Mouse (Mus musculus): Measurements from ENCODE around the gene Capg. TPM values are rescaled to one million over a fixed set of nuclear protein-coding genes. Genes with fewer than 3 reads are reported as not detected.

Gene Capg
- polyA plus RNA-seq, 1 experiment from 2014 or later: 3.4 TPM

DNA sequence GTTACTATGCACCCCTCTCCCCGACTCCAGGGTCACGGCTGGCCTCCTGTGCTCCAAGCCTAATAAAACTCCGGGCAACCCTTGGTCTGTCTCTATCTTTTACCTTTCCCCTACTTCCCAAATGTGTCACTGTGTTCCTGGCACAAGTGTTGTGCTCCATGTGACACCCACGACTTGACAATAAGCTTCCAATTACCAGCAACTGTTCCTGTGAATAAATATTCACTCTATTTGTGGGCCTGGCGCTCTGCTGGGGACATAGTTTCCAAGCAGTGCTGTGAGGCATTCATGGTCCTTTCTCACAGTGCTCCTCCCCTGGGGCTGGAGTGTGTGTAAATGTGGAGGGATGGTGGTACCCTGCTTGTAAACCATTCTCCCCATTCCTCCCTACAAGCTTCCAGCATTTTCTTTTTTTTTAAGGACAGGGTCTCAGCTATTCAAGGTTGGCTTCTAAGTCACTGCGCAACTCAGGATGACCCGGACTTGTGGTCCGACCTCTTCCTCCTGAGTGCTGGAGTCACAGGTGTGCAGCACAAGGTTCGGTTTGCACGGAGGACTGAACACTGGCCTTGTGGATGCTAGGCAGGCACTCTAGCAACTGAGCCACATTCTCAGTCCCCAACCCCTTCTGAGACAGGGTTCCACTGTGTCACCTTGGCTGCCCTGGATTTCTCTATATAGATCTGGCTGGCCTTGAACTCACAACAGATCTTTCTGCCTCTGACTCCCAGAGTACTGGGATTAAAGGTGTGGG is 26.6 kb downstream of the Capg start:
- Histone ChIP-seq H3K4me1 (ENCODE audit: control insufficient read depth, insufficient read depth, low read length) (no peaks in the 10 kb centered on the region), H3K9ac (replicated peaks; ENCODE audit: low read depth, low read length) (no peak overlapping the region), H3K4me2 (ENCODE audit: low read depth, low read length) (no peak overlapping the region), H3K9me3 (ENCODE audit: control insufficient read depth, low read length) (no peaks in the 10 kb centered on the region), H3K4me3 (ENCODE audit: low read depth, low read length) (no peak overlapping the region), H3K36me3 (ENCODE audit: control insufficient read depth, insufficient read depth, low read length) (peaks cover 5% of the 10 kb centered on the region; the same call in 1 of the 2 replicates), H3K27me3 (ENCODE audit: control insufficient read depth, insufficient read depth, low read length) (no peaks in the 10 kb centered on the region), H3K27ac (ENCODE audit: low read depth, low read length) (no peak overlapping the region)
- no peak for ATAC-seq (ENCODE audit: low read depth)
- WGBS: 86% methylated on average over 10 of the region's 10 CpGs

DNA sequence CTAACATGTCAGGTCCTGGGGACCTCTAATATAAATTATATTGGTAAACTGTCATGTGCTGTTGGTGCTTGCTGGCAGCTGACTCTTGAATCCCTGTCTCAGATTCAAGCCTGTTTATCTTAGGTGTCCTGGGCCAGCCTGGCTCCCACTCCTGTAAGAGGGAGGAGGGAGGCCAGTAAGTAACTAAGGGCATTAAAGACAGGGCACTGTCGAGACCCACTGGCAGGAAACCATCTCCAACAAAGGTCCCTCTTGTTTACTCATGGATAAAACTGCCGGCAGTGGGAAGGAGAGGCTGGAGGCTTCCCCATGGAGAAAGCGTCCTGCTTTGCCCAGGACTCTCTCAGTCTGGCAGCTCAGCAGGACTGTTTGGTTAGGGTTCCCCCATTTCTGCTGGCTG is 27.6 kb downstream of the Capg start:
- Histone ChIP-seq H3K27me3 (ENCODE audit: control insufficient read depth, insufficient read depth, low read length) (no peaks in the 10 kb centered on the region), H3K36me3 (ENCODE audit: control insufficient read depth, insufficient read depth, low read length) (peaks cover 9% of the 10 kb centered on the region; the same call in 1 of the 2 replicates), H3K4me2 (ENCODE audit: low read depth, low read length) (no peak overlapping the region), H3K9me3 (ENCODE audit: control insufficient read depth, low read length) (no peaks in the 10 kb centered on the region), H3K9ac (replicated peaks; ENCODE audit: low read depth, low read length) (no peak overlapping the region), H3K4me1 (ENCODE audit: control insufficient read depth, insufficient read depth, low read length) (no peaks in the 10 kb centered on the region), H3K4me3 (ENCODE audit: low read depth, low read length) (no peak overlapping the region), H3K27ac (ENCODE audit: low read depth, low read length) (no peak overlapping the region)
- no peak for ATAC-seq (ENCODE audit: low read depth)
- 39% methylated on average over 3 of the region's 3 CpGs for WGBS

DNA sequence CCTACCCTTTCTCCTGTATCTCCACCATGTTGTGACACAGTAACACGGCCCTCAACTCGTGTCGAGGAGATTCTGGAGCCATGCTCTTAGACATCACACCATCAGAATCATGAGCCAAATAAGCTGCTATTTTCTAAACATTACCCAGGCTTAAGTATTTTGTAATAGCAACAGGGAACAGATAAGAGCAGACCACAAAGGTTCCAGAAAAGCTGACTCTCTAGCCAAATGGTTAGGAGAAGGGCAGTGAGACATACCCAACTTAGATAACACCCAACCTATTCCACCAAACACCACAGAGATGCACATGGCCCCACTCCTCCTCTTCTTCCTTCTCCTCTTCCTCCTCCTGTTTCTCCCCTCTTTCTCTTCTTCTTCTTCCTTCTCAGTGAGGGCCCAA is 31.9 kb downstream of the Capg start:
- H3K27ac ChIP-seq (ENCODE audit: low read depth, low read length): no peak overlapping the region
- H3K36me3 ChIP-seq (ENCODE audit: control insufficient read depth, insufficient read depth, low read length): peaks cover 16% of the 10 kb centered on the region
- no peak overlapping the region for H3K4me2 ChIP-seq (ENCODE audit: low read depth, low read length)
- 97% methylated on average over 3 of the region's 3 CpGs for WGBS
- no peak overlapping the region for H3K9ac ChIP-seq (replicated peaks; ENCODE audit: low read depth, low read length)
- no peak for ATAC-seq (ENCODE audit: low read depth)
- no peaks in the 10 kb centered on the region for H3K27me3 ChIP-seq (ENCODE audit: control insufficient read depth, insufficient read depth, low read length)
- H3K4me3 ChIP-seq (ENCODE audit: low read depth, low read length): no peak overlapping the region
- H3K4me1 ChIP-seq (ENCODE audit: control insufficient read depth, insufficient read depth, low read length): no peaks in the 10 kb centered on the region
- no peaks in the 10 kb centered on the region for H3K9me3 ChIP-seq (ENCODE audit: control insufficient read depth, low read length)

DNA sequence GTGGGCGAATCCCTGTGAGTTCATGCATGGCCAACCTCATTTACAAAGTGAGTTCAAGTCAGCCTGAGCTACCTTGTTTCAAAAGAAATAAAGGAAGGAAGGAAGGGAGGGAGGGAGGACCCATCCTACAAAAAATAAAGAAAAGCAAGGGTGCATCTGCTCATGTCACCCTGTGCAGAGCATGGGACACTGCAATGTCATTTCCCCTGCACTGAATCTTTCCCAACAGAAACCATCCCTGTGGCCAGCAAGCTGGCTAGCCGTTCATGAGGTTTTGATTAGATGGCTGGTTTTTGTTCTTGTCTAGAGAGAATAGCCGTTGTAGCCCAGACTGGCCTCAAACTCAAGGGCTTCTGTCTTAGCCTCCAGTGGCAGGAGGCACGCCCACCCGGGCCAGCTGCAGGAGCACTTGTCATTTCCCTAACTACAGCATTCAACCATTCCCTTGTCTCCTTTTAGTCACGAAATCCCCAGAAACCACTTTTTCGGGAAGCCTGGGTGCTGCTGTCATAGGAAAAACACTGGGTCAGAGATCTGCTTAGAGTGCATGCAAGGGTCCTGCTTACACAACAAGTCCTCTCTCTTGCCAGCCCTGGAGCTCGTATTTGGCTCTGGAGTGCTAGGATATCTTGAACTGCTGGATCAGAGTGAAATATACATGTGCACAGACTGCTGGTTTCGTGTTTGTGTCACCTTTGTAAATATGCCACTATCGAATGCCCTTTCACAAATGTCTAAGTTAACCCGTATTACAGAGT is 37.6 kb downstream of the Capg start:
- Histone ChIP-seq H3K4me2 (ENCODE audit: low read depth, low read length) (no peak overlapping the region), H3K9ac (replicated peaks; ENCODE audit: low read depth, low read length) (no peak overlapping the region), H3K4me3 (ENCODE audit: low read depth, low read length) (no peak overlapping the region), H3K27ac (ENCODE audit: low read depth, low read length) (no peak overlapping the region), H3K9me3 (ENCODE audit: control insufficient read depth, low read length) (no peaks in the 10 kb centered on the region), H3K27me3 (ENCODE audit: control insufficient read depth, insufficient read depth, low read length) (no peaks in the 10 kb centered on the region), H3K36me3 (ENCODE audit: control insufficient read depth, insufficient read depth, low read length) (peaks cover 11% of the 10 kb centered on the region; the same call in 1 of the 2 replicates), H3K4me1 (ENCODE audit: control insufficient read depth, insufficient read depth, low read length) (no peaks in the 10 kb centered on the region)
- WGBS: 78% methylated on average over 11 of the region's 11 CpGs
- ATAC-seq (ENCODE audit: low read depth): no peak

DNA sequence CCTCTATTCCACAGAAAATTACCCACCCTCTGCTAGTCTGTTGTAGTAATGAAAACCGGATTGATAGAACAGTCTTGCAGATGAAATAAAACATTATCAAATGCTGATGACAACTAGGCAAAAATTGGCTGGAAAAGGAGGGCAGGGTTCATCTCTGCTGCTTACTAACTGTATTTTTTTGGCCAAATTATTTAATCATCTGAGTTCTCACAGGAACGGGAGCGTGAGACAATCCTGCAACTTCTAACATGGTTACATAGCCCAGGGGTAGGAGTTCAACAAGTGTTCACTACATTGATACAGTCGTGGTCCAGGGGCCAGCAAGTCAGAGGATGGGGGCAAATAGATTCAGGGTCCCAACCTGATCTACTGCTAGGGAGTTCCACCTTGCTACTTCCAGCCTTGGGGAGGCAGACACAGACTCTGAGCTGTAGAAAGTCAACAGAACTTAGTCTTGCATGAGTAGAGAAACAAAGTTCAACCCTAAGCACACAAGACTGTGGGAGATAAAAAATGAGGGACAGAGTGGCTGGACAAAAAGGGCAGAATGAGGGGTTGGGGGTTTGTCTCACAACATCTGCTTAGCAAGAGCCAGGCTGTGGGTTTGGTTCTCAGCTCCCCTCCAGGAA is 39.1 kb downstream of the Capg start:
- 90% methylated on average over 4 of the region's 4 CpGs for WGBS
- H3K27ac ChIP-seq (ENCODE audit: low read depth, low read length): no peak overlapping the region
- ATAC-seq (ENCODE audit: low read depth): no peak

DNA sequence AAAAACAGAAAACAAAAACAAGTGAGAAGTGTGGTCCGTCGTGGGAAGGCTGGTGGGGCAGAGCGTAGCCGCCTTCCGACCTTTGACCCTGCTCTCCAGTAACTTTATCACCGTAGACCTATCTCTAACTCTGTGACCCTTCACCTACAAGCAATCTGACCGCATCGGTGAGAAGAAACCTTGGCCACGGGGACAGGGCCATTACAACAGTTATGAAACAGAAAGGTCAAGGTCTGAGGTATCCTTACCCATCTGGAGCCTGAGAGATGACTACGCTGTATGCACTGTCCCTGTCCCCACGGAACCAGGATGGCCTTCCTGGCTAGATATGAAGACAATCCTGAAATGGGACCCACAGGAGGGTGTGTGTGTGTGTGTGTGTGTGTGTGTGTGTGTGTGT is 40.0 kb downstream of the Capg start:
- ATAC-seq (ENCODE audit: low read depth): no peak

More for the DNA sequence above, 39.1 kb downstream of the Capg start:
- no peak overlapping the region for H3K4me3 ChIP-seq (ENCODE audit: low read depth, low read length)
- H3K9ac ChIP-seq (replicated peaks; ENCODE audit: low read depth, low read length): no peak overlapping the region
- no peak overlapping the region for H3K4me2 ChIP-seq (ENCODE audit: low read depth, low read length)
- H3K9me3 ChIP-seq (ENCODE audit: control insufficient read depth, low read length): no peaks in the 10 kb centered on the region
- no peaks in the 10 kb centered on the region for H3K27me3 ChIP-seq (ENCODE audit: control insufficient read depth, insufficient read depth, low read length)
- peaks cover 7% of the 10 kb centered on the region; the same call in 1 of the 2 replicates for H3K36me3 ChIP-seq (ENCODE audit: control insufficient read depth, insufficient read depth, low read length)
- H3K4me1 ChIP-seq (ENCODE audit: control insufficient read depth, insufficient read depth, low read length): no peaks in the 10 kb centered on the region

DNA sequence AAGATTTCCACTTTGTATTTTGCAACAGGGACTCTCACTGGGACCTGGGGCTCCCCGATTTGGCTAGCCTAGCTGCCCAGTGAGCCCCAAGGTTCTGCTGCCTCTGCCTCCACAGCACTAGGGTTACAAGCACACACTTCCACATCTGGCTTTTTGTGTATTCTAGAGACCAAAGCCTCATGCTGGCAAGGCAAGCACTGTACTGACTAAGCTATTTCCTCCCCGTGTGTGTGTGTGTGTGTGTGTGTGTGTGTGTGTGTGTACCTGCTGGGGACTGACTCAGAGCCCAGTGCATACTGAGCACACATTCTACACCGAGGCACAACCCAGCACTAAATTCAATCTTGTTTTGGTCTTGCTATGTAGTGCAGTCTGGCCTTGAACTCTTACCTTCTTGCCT is 42.5 kb downstream of the Capg start:
- H3K4me2 ChIP-seq (ENCODE audit: low read depth, low read length): no peak overlapping the region
- WGBS: 79% methylated on average over 3 of the region's 3 CpGs

More for the DNA sequence above, 40.0 kb downstream of the Capg start:
- Histone ChIP-seq H3K36me3 (ENCODE audit: control insufficient read depth, insufficient read depth, low read length) (peaks cover 6% of the 10 kb centered on the region; the same call in 1 of the 2 replicates), H3K4me3 (ENCODE audit: low read depth, low read length) (no peak overlapping the region), H3K9me3 (ENCODE audit: control insufficient read depth, low read length) (no peaks in the 10 kb centered on the region), H3K4me1 (ENCODE audit: control insufficient read depth, insufficient read depth, low read length) (no peaks in the 10 kb centered on the region), H3K27me3 (ENCODE audit: control insufficient read depth, insufficient read depth, low read length) (no peaks in the 10 kb centered on the region), H3K27ac (ENCODE audit: low read depth, low read length) (no peak overlapping the region), H3K4me2 (ENCODE audit: low read depth, low read length) (no peak overlapping the region), H3K9ac (replicated peaks; ENCODE audit: low read depth, low read length) (no peak overlapping the region)
- WGBS: 92% methylated on average over 11 of the region's 11 CpGs

DNA sequence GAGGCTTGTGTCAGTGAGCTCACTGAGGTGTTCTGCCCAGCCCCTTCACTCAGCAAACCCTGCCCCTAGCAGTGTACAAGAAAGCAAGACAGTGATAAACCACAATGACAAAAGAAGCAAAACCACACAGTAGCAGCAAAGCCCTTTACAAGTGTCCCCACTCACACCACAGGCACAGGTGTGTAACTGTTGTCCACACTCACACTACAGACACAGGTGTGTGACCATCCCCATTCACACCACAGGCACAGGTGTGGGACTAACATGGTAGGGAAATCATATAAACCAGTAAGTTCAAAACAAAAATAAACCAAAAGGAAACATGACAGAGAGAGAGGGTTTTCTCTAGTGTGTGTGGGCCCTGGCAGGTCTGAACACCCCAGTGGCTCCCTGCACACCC is 44.1 kb downstream of the Capg start:
- no peak overlapping the region for H3K27ac ChIP-seq (ENCODE audit: low read depth, low read length)
- no peaks in the 10 kb centered on the region for H3K4me1 ChIP-seq (ENCODE audit: control insufficient read depth, insufficient read depth, low read length)
- H3K9me3 ChIP-seq (ENCODE audit: control insufficient read depth, low read length): no peaks in the 10 kb centered on the region
- H3K27me3 ChIP-seq (ENCODE audit: control insufficient read depth, insufficient read depth, low read length): no peaks in the 10 kb centered on the region
- no peak overlapping the region for H3K4me2 ChIP-seq (ENCODE audit: low read depth, low read length)
- peaks cover 3% of the 10 kb centered on the region; the same call in 1 of the 2 replicates for H3K36me3 ChIP-seq (ENCODE audit: control insufficient read depth, insufficient read depth, low read length)
- no peak overlapping the region for H3K4me3 ChIP-seq (ENCODE audit: low read depth, low read length)
- no peak for ATAC-seq (ENCODE audit: low read depth)
- no peak overlapping the region for H3K9ac ChIP-seq (replicated peaks; ENCODE audit: low read depth, low read length)

More for the DNA sequence above, 42.5 kb downstream of the Capg start:
- Histone ChIP-seq H3K27ac (ENCODE audit: low read depth, low read length) (no peak overlapping the region), H3K4me3 (ENCODE audit: low read depth, low read length) (no peak overlapping the region), H3K9ac (replicated peaks; ENCODE audit: low read depth, low read length) (no peak overlapping the region), H3K27me3 (ENCODE audit: control insufficient read depth, insufficient read depth, low read length) (no peaks in the 10 kb centered on the region), H3K4me1 (ENCODE audit: control insufficient read depth, insufficient read depth, low read length) (no peaks in the 10 kb centered on the region), H3K9me3 (ENCODE audit: control insufficient read depth, low read length) (no peaks in the 10 kb centered on the region), H3K36me3 (ENCODE audit: control insufficient read depth, insufficient read depth, low read length) (peaks cover 3% of the 10 kb centered on the region; the same call in 1 of the 2 replicates)
- ATAC-seq (ENCODE audit: low read depth): no peak

DNA sequence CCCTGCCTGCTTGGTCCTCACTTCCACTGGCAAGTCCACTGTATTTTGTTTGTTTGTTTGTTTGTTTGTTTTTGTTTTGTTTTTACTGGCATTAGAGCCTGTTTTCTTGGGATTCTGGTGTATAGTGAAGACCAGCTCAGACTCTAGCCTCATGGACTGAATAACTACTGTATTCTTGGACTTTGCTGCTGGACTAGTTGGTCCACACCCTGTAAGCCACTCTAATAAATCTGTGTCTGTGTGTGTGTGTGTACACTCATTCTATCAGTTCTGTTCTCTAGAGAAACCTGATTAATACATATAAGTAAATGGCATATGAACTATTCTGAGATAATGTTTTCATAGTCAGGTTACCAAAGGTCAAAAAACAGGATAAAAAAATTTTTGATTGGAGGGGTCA is 45.9 kb downstream of the Capg start:
- H3K4me2 ChIP-seq (ENCODE audit: low read depth, low read length): no peak overlapping the region
- no peak overlapping the region for H3K9ac ChIP-seq (replicated peaks; ENCODE audit: low read depth, low read length)
- peaks cover 3% of the 10 kb centered on the region; the same call in 1 of the 2 replicates for H3K36me3 ChIP-seq (ENCODE audit: control insufficient read depth, insufficient read depth, low read length)
- H3K9me3 ChIP-seq (ENCODE audit: control insufficient read depth, low read length): no peaks in the 10 kb centered on the region
- no peak for ATAC-seq (ENCODE audit: low read depth)
- no peaks in the 10 kb centered on the region for H3K27me3 ChIP-seq (ENCODE audit: control insufficient read depth, insufficient read depth, low read length)
- no peaks in the 10 kb centered on the region for H3K4me1 ChIP-seq (ENCODE audit: control insufficient read depth, insufficient read depth, low read length)
- no peak overlapping the region for H3K4me3 ChIP-seq (ENCODE audit: low read depth, low read length)
- H3K27ac ChIP-seq (ENCODE audit: low read depth, low read length): no peak overlapping the region

All from neural tube, embryonic 14.5 days (tissue).